Mouse (Mus musculus) kidney, adult 2 months (tissue): Measurements from ENCODE around the gene Zbtb45.

Source experiments
- CTCF ChIP-seq: fragments of 200-500 bp; conservative IDR thresholded peaks from 2 replicates; pipeline ENCODE4 v1.5.1; 2011; ENCODE audit warnings: low read depth, mild to moderate bottlenecking, control low read depth, low read length, moderate library complexity, mixed read lengths; ENCODE audit not compliant: insufficient read depth, insufficient read length
- POLR2A ChIP-seq: fragments of 200-500 bp; IDR thresholded peaks from one replicate; pipeline ENCODE4 v1.6.1; 2011; ENCODE audit warnings: low read depth, low read length, control low read depth

GRCm38 (mm10) chr7:13043120-13043444, 33.2 kb upstream of the Zbtb45 start:
- TF ChIP-seq POLR2A (no peak), CTCF (no peak)
